ENCODE assay signal across 25 mouse cellular contexts in genomic region chr8:83102957-83103510, GRCm38 (mm10).
DNase-seq lines count a peak whose midpoint lies in the region; ATAC-seq and TF ChIP-seq lines count a peak whose summit lies in the region.
"Had no signal": no experiment of that assay in that cellular context is flagged by ENCODE, and none has a peak within 500 bp of the region (broad histone marks: within the 10 kb centered on the region; RNA-seq: fewer than 3 reads in every experiment).

No protein-coding gene starts in this region.

- no peak overlapping the region for H3K4me3 ChIP-seq in forebrain, postnatal 0 days (ENCODE audit: low read depth, low read length)
- no peak overlapping the region for H3K4me3 ChIP-seq in forebrain, embryonic 11.5 days (ENCODE audit: low read depth, low read length)
- H3K4me3 ChIP-seq in macrophage (ENCODE audit: inconsistent target), result no peak overlapping the region
- H3K4me3 ChIP-seq: embryonic facial prominence, embryonic 12.5 days; gastrocnemius, adult 2 months; heart, embryonic 12.5 days; layer of hippocampus, adult 2 months; liver, embryonic 15.5 days had no signal

- no peaks in the 10 kb centered on the region for H3K27me3 ChIP-seq in forebrain, postnatal 0 days (ENCODE audit: insufficient read depth, low read length)
- H3K27me3 ChIP-seq in forebrain, embryonic 11.5 days (ENCODE audit: control insufficient read depth, insufficient read depth, low read length), result no peaks in the 10 kb centered on the region
- no peaks in the 10 kb centered on the region for H3K27me3 ChIP-seq in splenic B cell, adult 2 months (ENCODE audit: control insufficient read depth, insufficient read depth, low read length, poor library complexity, severe bottlenecking)
- H3K27me3 ChIP-seq: embryonic facial prominence, embryonic 12.5 days; heart, embryonic 12.5 days; liver, embryonic 15.5 days had no signal

- H3K27ac ChIP-seq in forebrain, postnatal 0 days (ENCODE audit: low read depth, low read length), result no peak overlapping the region
- no peak overlapping the region for H3K27ac ChIP-seq in forebrain, embryonic 11.5 days (ENCODE audit: low read depth, low read length)
- H3K27ac ChIP-seq in macrophage, result peak overlapping the region; percentile 94
- H3K27ac ChIP-seq: embryonic facial prominence, embryonic 12.5 days; gastrocnemius, adult 2 months; layer of hippocampus, adult 2 months; liver, embryonic 15.5 days; stomach, postnatal 0 days had no signal

- no peaks in the 10 kb centered on the region for H3K4me1 ChIP-seq in forebrain, postnatal 0 days (ENCODE audit: insufficient read depth)
- no peaks in the 10 kb centered on the region for H3K4me1 ChIP-seq in forebrain, embryonic 11.5 days (replicated peaks; ENCODE audit: control insufficient read depth, insufficient read depth, low read length)
- H3K4me1 ChIP-seq: embryonic facial prominence, embryonic 12.5 days; heart, embryonic 12.5 days; liver, embryonic 15.5 days had no signal

- no peaks in the 10 kb centered on the region for H3K9me3 ChIP-seq in forebrain, postnatal 0 days (ENCODE audit: low read length)
- H3K9me3 ChIP-seq in forebrain, embryonic 11.5 days (ENCODE audit: control insufficient read depth, low read length), result no peaks in the 10 kb centered on the region
- H3K9me3 ChIP-seq: embryonic facial prominence, embryonic 12.5 days; heart, embryonic 12.5 days; liver, embryonic 15.5 days had no signal

- no peak for TF ChIP-seq CTCF in forebrain, postnatal 0 days (IDR thresholded peaks at IDR 0.05; ENCODE audit: low read depth)

- no peak overlapping the region for H3K9ac ChIP-seq in forebrain, postnatal 0 days
- H3K9ac ChIP-seq in forebrain, embryonic 11.5 days (ENCODE audit: low read length), result no peak overlapping the region
- H3K9ac ChIP-seq: embryonic facial prominence, embryonic 12.5 days; heart, embryonic 12.5 days; liver, embryonic 15.5 days had no signal

- H3K79me2 ChIP-seq in macrophage (ENCODE audit: inconsistent target), result no peaks in the 10 kb centered on the region

- 21% methylated on average over 7 of the region's 7 CpGs for WGBS in forebrain, postnatal 0 days
- WGBS in forebrain, embryonic 11.5 days, result 43% methylated on average over 7 of the region's 7 CpGs
- 6% methylated on average over 7 of the region's 7 CpGs for WGBS in macrophage (ENCODE audit: missing documents)

- H3K36me3 ChIP-seq in forebrain, postnatal 0 days (ENCODE audit: insufficient read depth), result no peaks in the 10 kb centered on the region
- H3K36me3 ChIP-seq in forebrain, embryonic 11.5 days (ENCODE audit: control insufficient read depth, insufficient read depth, low read length), result no peaks in the 10 kb centered on the region
- H3K36me3 ChIP-seq in macrophage (ENCODE audit: inconsistent target), result no peaks in the 10 kb centered on the region
- H3K36me3 ChIP-seq in splenic B cell, adult 2 months (ENCODE audit: control insufficient read depth, insufficient read depth, low read length, poor library complexity, severe bottlenecking), result no peaks in the 10 kb centered on the region
- H3K36me3 ChIP-seq: embryonic facial prominence, embryonic 12.5 days; heart, embryonic 12.5 days; liver, embryonic 15.5 days had no signal

- no peak for DNase-seq in forebrain, postnatal 0 days
- no peak for DNase-seq in forebrain, embryonic 11.5 days (ENCODE audit: low spot score)
- peak; percentile 41 to 42 for DNase-seq in spleen, postnatal 36 days (ENCODE audit: low spot score in 2 of 2)
- no peak for DNase-seq in spleen, postnatal 10 days (ENCODE audit: low spot score in 2 of 2)
- DNase-seq in splenic B cell, adult 2 months (ENCODE audit: low read depth, low spot score), result peak; percentile 52
- DNase-seq in thymus, postnatal 0 days (ENCODE audit: low spot score), result no peak
- no peak for DNase-seq in cerebellum, adult 11-12 months
- DNase-seq: adrenal gland, adult 2 months; cerebellum, adult 18-20 months; gastrocnemius, adult 2 months; heart, postnatal 14 days; kidney, postnatal 14 days; layer of hippocampus, postnatal 36 days; right cerebral cortex, adult 18-20 months; thymus, postnatal 14 days had no signal

- ATAC-seq in forebrain, postnatal 0 days, result peak; percentile 36
- ATAC-seq in forebrain, embryonic 11.5 days (replicated peaks; ENCODE audit: low FRiP score), result no peak
- ATAC-seq: hindbrain, embryonic 16.5 days; intestine, postnatal 0 days; lung, postnatal 0 days had no signal

- H3K4me2 ChIP-seq in forebrain, postnatal 0 days (ENCODE audit: low read depth), result no peak overlapping the region
- no peak overlapping the region for H3K4me2 ChIP-seq in forebrain, embryonic 11.5 days (ENCODE audit: low read depth, low read length, severe bottlenecking)
- H3K4me2 ChIP-seq: embryonic facial prominence, embryonic 12.5 days; heart, embryonic 12.5 days; liver, embryonic 15.5 days; midbrain, embryonic 11.5 days had no signal

Comparison
In these comparisons a context has a peak if more than half of its experiments do, and no peak if none do; other contexts are left out.
1. DNase-seq: peak in spleen, postnatal 36 days (2 of 2) and splenic B cell, adult 2 months (single experiment); none in forebrain, postnatal 0 days (single experiment), forebrain, embryonic 11.5 days (single experiment), spleen, postnatal 10 days (0 of 2), thymus, postnatal 0 days (single experiment) and cerebellum, adult 11-12 months (single experiment).